Mouse (Mus musculus) left cerebral cortex, adult 18-20 months (tissue): ENCODE measurements around the gene F5. TPM values are rescaled to one million over a fixed set of nuclear protein-coding genes. Genes with fewer than 3 reads are reported as not detected.
"Not testable (repeated sequence)": the region's sequence is repeated elsewhere in the genome, so short reads cannot be mapped to it uniquely, and the experiment has no call there.

Experiments
- DNase-seq, 2 experiments: peaks; one replicate each; pipeline ENCODE4 v3.0.0; 2021 to 2022; ENCODE audit warnings: low spot score in 2 of 2, mixed read lengths in 1 of 2
- total RNA-seq, 2 experiments: library from RNA; stranded (reverse); gene quantifications; 2 replicates each; pipeline ENCODE4 v1.2.3; 2021

F5 gene
- total RNA-seq, 2 experiments from 2014 or later = 0.42 to 0.72 TPM

GRCm38 (mm10) chr1:164223089-164223488 is 71.5 kb downstream of the F5 start:
- no peak for DNase-seq

GRCm38 (mm10) chr1:164231937-164232570 is 80.4 kb downstream of the F5 start:
- DNase-seq = not testable (repeated sequence)

GRCm38 (mm10) chr1:164233447-164233846 is 81.8 kb downstream of the F5 start:
- no peak for DNase-seq

GRCm38 (mm10) chr1:164235078-164235477 is 83.4 kb downstream of the F5 start:
- DNase-seq = no peak

GRCm38 (mm10) chr1:164236078-164236477 is 84.4 kb downstream of the F5 start:
- DNase-seq = peak in 1 of 2 experiments; percentile 6

GRCm38 (mm10) chr1:164241494-164241893 is 89.9 kb downstream of the F5 start:
- no peak for DNase-seq

- no peak for DNase-seq
These were observed 91.2 kb downstream of the F5 start for GRCm38 (mm10) chr1:164242809-164243208.

GRCm38 (mm10) chr1:164247442-164247841 is 95.8 kb downstream of the F5 start:
- DNase-seq = no peak

GRCm38 (mm10) chr1:164247971-164248370 is 96.3 kb downstream of the F5 start:
- no peak for DNase-seq

- DNase-seq = peak; percentile 97 to 98
These were observed 97.1 kb downstream of the F5 start, which contains the start of gene Slc19a2 for GRCm38 (mm10) chr1:164248465-164249331. TSS of gene Slc19a2 (plus strand) at chr1:164249046.

- no peak for DNase-seq
These were observed 97.7 kb downstream of the F5 start for GRCm38 (mm10) chr1:164249332-164249711.

- no peak for DNase-seq
These were observed 98.9 kb downstream of the F5 start for GRCm38 (mm10) chr1:164250391-164251150.

GRCm38 (mm10) chr1:164251438-164251837 is 99.8 kb downstream of the F5 start:
- no peak for DNase-seq

GRCm38 (mm10) chr1:164252551-164252950 is 100.9 kb downstream of the F5 start:
- no peak for DNase-seq

GRCm38 (mm10) chr1:164254836-164255235 is 103.2 kb downstream of the F5 start:
- no peak for DNase-seq

GRCm38 (mm10) chr1:164260171-164261028 is 108.8 kb downstream of the F5 start:
- DNase-seq = no peak

- DNase-seq = peak in 1 of 2 experiments; percentile 21
These were observed 109.9 kb downstream of the F5 start for GRCm38 (mm10) chr1:164261553-164261952.
